Mouse (Mus musculus) intestine, postnatal 0 days (tissue): ENCODE measurements around the gene Gstk1. TPM values are rescaled to one million over a fixed set of nuclear protein-coding genes. Genes with fewer than 3 reads are reported as not detected.
A peak's percentile ranks its signal among the peaks of the same experiment; 100 is the strongest.

ENCODE experiments used
- ATAC-seq: fragments of 200-750 bp; cut with Nextera tagmentation; 2 replicates; pipeline ENCODE4 v1.8.0; 2017; ENCODE audit warnings: mild to moderate bottlenecking, moderate TSS enrichment, moderate library complexity
- H3K27ac ChIP-seq: fragments of 300-500 bp; sonication (generic); 2 replicates; pipeline ENCODE4 v1.5.1; 2014; ENCODE audit warnings: mild to moderate bottlenecking, low read depth, low read length, moderate library complexity
- H3K27me3 ChIP-seq: fragments of 300-500 bp; sonication (generic); replicated peaks from 2 replicates; pipeline ENCODE4 v1.6.1; 2014; ENCODE audit warnings: low read length, mixed read lengths; ENCODE audit not compliant: control insufficient read depth, insufficient read depth
- H3K36me3 ChIP-seq: fragments of 300-500 bp; sonication (generic); 2 replicates; pipeline ENCODE4 v1.6.1; 2014; ENCODE audit warnings: mild to moderate bottlenecking, moderate library complexity; ENCODE audit not compliant: control insufficient read depth, insufficient read depth
- H3K4me1 ChIP-seq: fragments of 300-500 bp; sonication (generic); replicated peaks from 2 replicates; pipeline ENCODE4 v1.6.1; 2014; ENCODE audit warnings: antibody characterized with exemption, low read length, mixed read lengths; ENCODE audit not compliant: control insufficient read depth, insufficient read depth
- H3K4me2 ChIP-seq: fragments of 300-500 bp; sonication (generic); replicated peaks from 2 replicates; pipeline ENCODE4 v1.6.1; 2014; ENCODE audit warnings: low read depth, mild to moderate bottlenecking, moderate library complexity
- H3K4me3 ChIP-seq: fragments of 300-500 bp; sonication (generic); 2 replicates; pipeline ENCODE4 v1.5.1; 2014; ENCODE audit warnings: low read depth, low read length
- H3K9ac ChIP-seq: fragments of 300-500 bp; sonication (generic); 2 replicates; pipeline ENCODE4 v1.6.1; 2014; ENCODE audit warnings: mild to moderate bottlenecking, low read depth, low read length
- H3K9me3 ChIP-seq: fragments of 300-500 bp; sonication (generic); 2 replicates; pipeline ENCODE4 v1.6.1; 2016; ENCODE audit warnings: mixed run types; ENCODE audit not compliant: control insufficient read depth
- CTCF ChIP-seq: sonication (generic); IDR thresholded peaks from 2 replicates; pipeline ENCODE4 v1.5.1; 2016; ENCODE audit warnings: low read depth, mild to moderate bottlenecking, control low read depth, antibody characterized with exemption, moderate library complexity
- WGBS: fragments of 180-500 bp; shearing (Covaris S2); extraction: QIAGEN DNeasy Blood & Tissue Kit; methylation state at CpG from one replicate; pipeline ENCODE4 v1.1.7; 2014; 5-methylcytosine and 5-hydroxymethylcytosine counted together
- polyA plus RNA-seq: library from polyadenylated mRNA; unstranded; fragments of >200 nt; fragmentation: Nextera tagmentation; extraction: Ambion mirVana; gene quantifications from 2 replicates; pipeline ENCODE4 v1.2.1, GENCODE M21; 2015

Gene Gstk1
- 20.5 and 22.6 TPM in 2 replicates for polyA plus RNA-seq

DNA sequence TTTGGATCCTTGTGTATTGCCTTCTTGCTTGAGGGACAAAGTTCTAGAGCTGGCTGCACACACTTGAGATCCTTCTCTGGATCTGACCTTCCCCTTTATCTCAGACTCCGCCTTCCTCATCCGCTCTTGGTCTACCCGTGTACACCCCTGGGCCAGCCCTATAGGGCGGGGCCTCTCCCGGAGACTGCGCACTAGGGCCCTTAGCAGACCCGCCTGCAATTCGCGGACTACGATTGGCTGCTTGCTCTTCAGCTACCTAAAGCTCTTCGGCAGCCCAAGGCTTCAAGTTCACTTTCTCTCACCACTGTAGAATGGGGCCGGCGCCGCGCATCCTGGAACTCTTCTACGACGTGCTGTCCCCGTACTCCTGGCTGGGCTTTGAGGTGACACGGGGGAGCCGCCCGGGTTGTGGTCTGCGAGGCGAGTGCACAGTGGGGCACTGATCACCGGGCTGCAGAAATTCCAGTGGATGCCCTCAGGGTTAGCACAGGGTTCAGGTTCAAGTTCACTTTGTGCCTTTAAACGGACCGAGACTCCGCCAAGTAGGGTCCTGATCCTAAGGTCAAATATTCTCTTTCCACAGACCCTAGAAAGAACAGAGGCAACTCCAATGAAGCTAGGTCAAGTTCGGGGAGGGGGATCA is at the start of gene Gstk1:
TSS of gene Gstk1 (plus strand) at position 225 of the 643 bp plus-strand sequence.
- WGBS, result 3% methylated on average over 28 of the region's 28 CpGs
- peak within 1 kb of the TSS; percentile 49; the same call in 1 of the 2 replicates for H3K9ac ChIP-seq

DNA sequence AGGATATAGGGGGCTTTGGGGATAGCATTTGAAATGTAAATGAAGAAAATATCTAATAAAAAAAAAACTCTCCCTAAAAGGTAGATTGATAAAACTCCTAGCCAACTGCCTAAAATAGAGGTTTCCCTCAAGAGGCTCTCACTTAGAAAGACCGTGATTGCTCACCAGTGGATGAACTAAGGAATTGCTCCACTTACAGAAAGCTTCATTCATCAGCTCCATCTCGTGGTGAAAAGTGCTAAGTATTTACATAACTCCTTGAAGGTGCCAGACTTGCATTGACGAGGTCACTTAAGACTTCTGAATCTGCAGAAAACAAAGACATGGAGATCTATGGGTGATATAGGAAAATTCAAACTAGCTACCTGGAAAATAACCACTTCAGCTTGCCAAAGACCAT is 48.0 kb upstream of the Gstk1 start:
- Histone ChIP-seq H3K9me3 (no peaks in the 10 kb centered on the region), H3K36me3 (no peaks in the 10 kb centered on the region), H3K4me3 (no peak overlapping the region), H3K27me3 (no peaks in the 10 kb centered on the region), H3K9ac (no peak overlapping the region), H3K4me1 (no peaks in the 10 kb centered on the region), H3K4me2 (no peak overlapping the region), H3K27ac (no peak overlapping the region)
- 19% methylated on average over 3 of the region's 3 CpGs for WGBS
- peak; percentile 55 for TF ChIP-seq CTCF
- no peak for ATAC-seq

More for the DNA sequence above, at the start of gene Gstk1:
- H3K27ac ChIP-seq, result no peak within 1 kb of the TSS
- TF ChIP-seq CTCF, result no peak
- peak within 1 kb of the TSS; percentile 43 for H3K4me3 ChIP-seq
- no peaks in the 10 kb centered on the region for H3K27me3 ChIP-seq
- peak; percentile 100 for ATAC-seq
- H3K4me2 ChIP-seq, result peak within 1 kb of the TSS; percentile 79
- no peaks in the 10 kb centered on the region for H3K36me3 ChIP-seq
- no peaks in the 10 kb centered on the region for H3K9me3 ChIP-seq
- H3K4me1 ChIP-seq, result peaks cover 2% of the 10 kb centered on the region; the same call in 1 of the 2 replicates

DNA sequence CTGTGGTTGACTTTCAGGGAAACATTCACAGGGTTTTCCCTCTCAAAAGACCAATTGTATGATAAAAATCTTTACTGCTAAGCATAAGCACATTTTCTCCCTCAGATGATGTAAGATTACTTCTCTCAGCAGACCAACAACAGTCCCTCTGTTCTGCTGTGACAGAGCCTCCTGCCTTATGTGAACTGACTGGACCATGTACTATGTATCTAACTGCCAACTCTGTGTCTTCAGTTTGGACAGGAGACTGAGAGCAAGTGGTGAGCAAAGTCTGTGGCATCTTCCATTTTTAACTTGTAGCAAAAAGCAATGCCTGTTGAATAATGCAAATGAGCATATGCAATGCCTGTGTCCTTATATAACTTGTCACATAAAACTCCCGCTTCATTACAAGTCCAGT is 46.2 kb upstream of the Gstk1 start:
- ATAC-seq, result no peak

DNA sequence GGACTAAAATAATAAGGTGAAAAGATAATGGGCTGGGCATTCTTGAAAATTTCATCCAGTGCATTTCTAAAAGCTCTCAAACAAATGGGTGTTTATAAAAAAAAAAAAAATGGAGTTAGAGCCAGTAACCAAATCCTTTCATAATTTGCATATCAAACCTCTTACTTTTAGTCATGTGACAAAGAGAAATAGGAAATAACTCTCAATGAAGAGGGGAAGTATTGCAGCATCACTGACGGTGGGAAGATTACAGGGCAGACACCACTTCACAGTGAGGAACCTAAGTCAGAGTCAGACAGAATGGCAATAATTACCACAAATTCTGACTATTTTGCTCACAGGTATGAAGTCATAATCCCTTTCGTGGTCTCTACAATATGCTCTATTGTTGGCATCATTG is 30.7 kb upstream of the Gstk1 start, which contains the start of gene Tas2r144:
TSS of gene Tas2r144 (plus strand) at position 301 of the 400 bp plus-strand sequence.
- no peak within 1 kb of the TSS for H3K4me2 ChIP-seq
- H3K27ac ChIP-seq, result no peak within 1 kb of the TSS
- no peaks in the 10 kb centered on the region for H3K9me3 ChIP-seq
- no peaks in the 10 kb centered on the region for H3K36me3 ChIP-seq
- no peaks in the 10 kb centered on the region for H3K27me3 ChIP-seq
- no peak within 1 kb of the TSS for H3K9ac ChIP-seq
- H3K4me3 ChIP-seq, result no peak within 1 kb of the TSS
- no peaks in the 10 kb centered on the region for H3K4me1 ChIP-seq
- WGBS, result 79% methylated on average over 2 of the region's 2 CpGs
- ATAC-seq, result no peak
- TF ChIP-seq CTCF, result no peak

More for the DNA sequence above, 46.2 kb upstream of the Gstk1 start:
- Histone ChIP-seq H3K9ac (no peak overlapping the region), H3K27me3 (no peaks in the 10 kb centered on the region), H3K36me3 (no peaks in the 10 kb centered on the region), H3K4me1 (no peaks in the 10 kb centered on the region), H3K4me3 (no peak overlapping the region), H3K4me2 (no peak overlapping the region), H3K9me3 (no peaks in the 10 kb centered on the region), H3K27ac (no peak overlapping the region)
- TF ChIP-seq CTCF, result no peak
- WGBS, result 68% methylated on average over 1 of the region's 1 CpGs

DNA sequence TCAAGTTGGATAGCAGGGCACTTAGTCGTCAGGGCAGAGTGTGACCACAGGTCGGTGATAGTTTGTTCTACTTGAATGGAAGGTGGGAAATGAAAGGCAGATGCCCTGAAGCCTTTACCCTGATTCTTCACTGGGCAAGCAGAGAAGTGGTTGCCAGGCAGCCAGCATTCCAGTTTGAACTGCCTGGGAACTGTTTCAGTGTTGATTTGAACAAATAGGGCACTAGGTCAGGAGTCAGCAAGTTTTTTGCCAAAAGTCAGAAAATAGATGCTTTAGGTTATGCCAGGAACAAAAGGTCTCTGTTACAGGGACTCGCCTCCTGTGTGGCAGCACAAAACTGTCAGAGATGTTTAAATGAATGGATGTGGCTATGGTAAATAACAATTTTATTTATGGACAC is 23.4 kb upstream of the Gstk1 start:
- Histone ChIP-seq H3K27ac (no peak overlapping the region), H3K9ac (no peak overlapping the region), H3K4me3 (no peak overlapping the region), H3K36me3 (no peaks in the 10 kb centered on the region), H3K4me2 (no peak overlapping the region), H3K4me1 (0 out of 2 replicates have a peak, but pooled peaks cover 2% of the 10 kb centered on the region), H3K27me3 (no peaks in the 10 kb centered on the region), H3K9me3 (no peaks in the 10 kb centered on the region)
- WGBS, result 64% methylated on average over 3 of the region's 3 CpGs
- TF ChIP-seq CTCF, result no peak
- no peak for ATAC-seq

DNA sequence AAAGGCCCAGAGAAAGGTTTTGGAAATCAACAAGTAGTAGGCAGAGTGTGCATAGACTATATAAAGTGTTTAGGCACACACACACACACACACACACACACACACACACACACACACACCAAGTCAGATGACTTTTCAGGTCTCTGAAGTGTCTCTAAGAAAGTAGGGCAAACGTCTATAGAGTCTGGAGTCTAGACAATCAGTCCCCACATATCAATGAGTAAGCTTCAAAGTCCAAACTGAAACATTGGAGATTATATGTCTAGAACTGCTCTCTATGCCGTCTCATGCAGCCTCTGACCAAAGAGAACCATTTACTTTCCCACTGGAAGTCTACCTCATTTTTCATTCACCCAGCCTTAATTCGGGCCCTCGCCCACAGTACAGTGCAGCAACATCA is 20.7 kb upstream of the Gstk1 start:
- WGBS, result 51% methylated on average over 4 of the region's 4 CpGs
- peak; percentile 79 for ATAC-seq
- Histone ChIP-seq H3K4me2 (no peak overlapping the region), H3K36me3 (no peaks in the 10 kb centered on the region), H3K9ac (no peak overlapping the region), H3K27me3 (no peaks in the 10 kb centered on the region), H3K27ac (peak overlapping the region; percentile 28), H3K4me1 (0 out of 2 replicates have a peak, but pooled peaks cover 2% of the 10 kb centered on the region), H3K4me3 (no peak overlapping the region), H3K9me3 (no peaks in the 10 kb centered on the region)
- TF ChIP-seq CTCF, result no peak
